Mouse (Mus musculus): ENCODE measurements around the gene Klc2. TPM values are rescaled to one million over a fixed set of nuclear protein-coding genes. Genes with fewer than 3 reads are reported as not detected.

Gene Klc2
- polyA plus RNA-seq, 1 experiment, result 134 TPM

DNA sequence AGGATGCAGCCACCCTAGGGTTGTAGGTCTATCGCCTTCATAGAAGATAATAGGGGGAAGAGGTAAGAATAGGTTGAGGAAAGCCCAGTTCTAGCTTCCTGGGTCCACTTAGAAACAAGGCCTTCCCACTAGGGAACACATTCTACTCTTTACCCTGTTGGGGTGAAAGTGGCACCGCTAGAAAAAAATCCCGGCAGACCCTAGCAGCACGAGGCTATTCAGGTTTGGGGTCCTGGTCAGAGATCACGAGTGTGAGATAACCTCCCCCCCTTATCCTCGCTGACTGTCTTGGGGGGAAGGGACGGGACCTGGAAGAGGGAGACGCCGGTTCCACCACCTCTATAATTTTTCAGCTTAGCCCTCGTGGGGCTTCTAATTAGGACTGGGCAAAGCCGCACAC is 47.3 kb downstream of the Klc2 start:
- TF ChIP-seq CTCF (IDR thresholded peaks at IDR 0.05; ENCODE audit: borderline replicate concordance, extremely low read depth, insufficient read depth, insufficient read length), result no peak
- TF ChIP-seq POLR2A (IDR thresholded peaks at IDR 0.05; ENCODE audit: borderline replicate concordance, extremely low read depth, insufficient read depth, insufficient read length, poor library complexity, severe bottlenecking), result no peak
- DNase-seq (ENCODE audit: low read depth), result no peak

DNA sequence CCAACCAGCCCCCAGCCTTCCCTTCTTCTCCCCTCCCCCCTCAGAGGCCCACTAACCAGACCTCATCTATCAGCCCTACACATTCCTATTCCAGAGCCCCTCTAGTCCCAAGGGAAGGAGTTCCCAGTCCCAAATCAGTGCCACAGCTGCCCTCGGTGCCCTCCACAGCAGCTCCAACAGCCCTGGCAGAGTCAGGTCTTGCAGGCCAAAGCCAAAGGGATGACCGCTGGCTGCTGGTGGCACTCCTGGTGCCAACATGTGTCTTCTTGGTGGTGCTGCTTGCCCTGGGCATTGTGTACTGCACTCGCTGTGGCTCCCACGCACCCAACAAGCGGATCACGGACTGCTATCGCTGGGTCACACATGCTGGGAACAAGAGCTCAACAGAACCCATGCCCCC is 48.4 kb downstream of the Klc2 start:
- no peak for DNase-seq (ENCODE audit: low read depth)
- TF ChIP-seq CTCF (IDR thresholded peaks at IDR 0.05; ENCODE audit: borderline replicate concordance, extremely low read depth, insufficient read depth, insufficient read length), result no peak
- TF ChIP-seq POLR2A (IDR thresholded peaks at IDR 0.05; ENCODE audit: borderline replicate concordance, extremely low read depth, insufficient read depth, insufficient read length, poor library complexity, severe bottlenecking), result no peak

DNA sequence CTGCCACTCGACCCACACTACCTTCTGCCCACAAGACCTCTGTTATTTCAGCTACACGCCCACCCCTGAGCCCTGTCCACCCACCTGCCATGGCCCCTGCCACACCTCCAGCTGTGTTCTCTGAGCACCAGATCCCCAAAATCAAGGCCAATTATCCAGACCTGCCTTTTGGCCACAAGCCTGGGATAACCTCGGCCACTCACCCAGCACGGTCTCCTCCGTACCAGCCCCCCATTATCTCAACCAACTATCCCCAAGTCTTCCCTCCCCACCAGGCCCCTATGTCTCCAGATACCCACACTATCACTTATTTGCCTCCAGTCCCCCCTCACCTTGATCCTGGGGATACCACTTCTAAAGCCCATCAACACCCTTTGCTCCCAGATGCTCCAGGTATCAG is 48.9 kb downstream of the Klc2 start:
- TF ChIP-seq POLR2A (IDR thresholded peaks at IDR 0.05; ENCODE audit: borderline replicate concordance, extremely low read depth, insufficient read depth, insufficient read length, poor library complexity, severe bottlenecking) (no peak), CTCF (IDR thresholded peaks at IDR 0.05; ENCODE audit: borderline replicate concordance, extremely low read depth, insufficient read depth, insufficient read length) (no peak)
- no peak for DNase-seq (ENCODE audit: low read depth)

DNA sequence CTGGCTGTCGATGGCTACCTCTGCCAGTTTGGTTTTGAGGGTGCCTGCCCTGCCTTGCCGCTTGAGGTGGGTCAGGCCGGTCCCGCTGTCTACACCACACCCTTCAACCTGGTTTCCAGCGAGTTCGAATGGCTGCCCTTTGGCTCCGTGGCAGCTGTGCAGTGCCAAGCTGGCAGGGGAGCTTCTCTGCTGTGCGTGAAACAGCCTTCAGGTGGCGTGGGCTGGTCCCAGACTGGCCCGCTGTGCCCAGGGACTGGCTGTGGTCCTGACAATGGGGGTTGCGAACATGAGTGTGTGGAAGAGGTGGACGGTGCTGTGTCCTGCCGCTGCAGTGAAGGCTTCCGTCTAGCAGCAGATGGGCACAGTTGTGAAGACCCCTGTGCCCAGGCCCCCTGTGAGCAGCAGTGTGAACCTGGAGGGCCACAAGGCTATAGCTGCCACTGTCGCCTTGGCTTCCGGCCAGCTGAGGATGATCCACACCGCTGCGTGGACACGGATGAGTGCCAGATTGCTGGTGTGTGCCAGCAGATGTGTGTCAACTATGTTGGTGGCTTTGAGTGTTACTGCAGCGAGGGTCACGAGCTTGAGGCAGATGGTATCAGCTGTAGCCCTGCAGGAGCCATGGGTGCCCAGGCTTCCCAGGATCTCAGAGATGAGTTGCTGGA is 49.7 kb downstream of the Klc2 start:
- TF ChIP-seq CTCF (IDR thresholded peaks at IDR 0.05; ENCODE audit: borderline replicate concordance, extremely low read depth, insufficient read depth, insufficient read length), result peak; percentile 1; the same call in 1 of the 2 replicates
- TF ChIP-seq POLR2A (IDR thresholded peaks at IDR 0.05; ENCODE audit: borderline replicate concordance, extremely low read depth, insufficient read depth, insufficient read length, poor library complexity, severe bottlenecking), result no peak
- DNase-seq (ENCODE audit: low read depth), result no peak

DNA sequence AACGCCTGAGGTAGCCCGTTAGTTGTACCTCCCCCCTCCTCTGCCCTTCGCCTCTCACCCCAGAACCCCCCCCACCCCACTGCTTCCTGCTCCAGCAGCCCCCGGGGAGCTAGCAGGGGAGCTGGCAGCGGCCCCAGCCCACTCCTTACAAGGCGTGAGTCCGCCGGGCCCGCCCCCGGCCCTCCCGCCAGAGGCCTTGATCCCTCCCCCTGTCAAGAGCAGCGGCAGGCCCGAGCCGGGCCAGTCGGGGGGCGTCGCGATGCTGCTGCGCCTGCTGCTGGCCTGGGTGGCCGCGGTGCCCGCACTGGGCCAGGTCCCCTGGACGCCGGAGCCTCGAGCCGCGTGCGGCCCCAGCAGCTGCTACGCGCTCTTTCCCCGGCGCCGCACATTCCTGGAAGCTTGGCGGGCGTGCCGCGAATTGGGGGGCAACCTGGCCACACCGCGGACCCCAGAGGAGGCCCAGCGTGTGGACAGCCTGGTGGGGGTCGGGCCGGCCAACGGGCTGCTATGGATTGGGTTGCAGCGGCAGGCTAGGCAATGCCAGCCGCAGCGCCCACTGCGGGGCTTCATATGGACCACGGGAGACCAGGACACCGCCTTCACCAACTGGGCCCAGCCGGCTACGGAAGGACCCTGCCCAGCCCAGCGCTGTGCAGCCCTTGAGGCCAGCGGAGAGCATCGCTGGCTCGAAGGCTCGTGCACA is 50.3 kb downstream of the Klc2 start, which contains the start of gene Cd248:
Gene Cd248, plus strand, starts transcription at position 212 of the 703 bp plus-strand sequence.
- no peak for TF ChIP-seq CTCF (IDR thresholded peaks at IDR 0.05; ENCODE audit: borderline replicate concordance, extremely low read depth, insufficient read depth, insufficient read length)
- TF ChIP-seq POLR2A (IDR thresholded peaks at IDR 0.05; ENCODE audit: borderline replicate concordance, extremely low read depth, insufficient read depth, insufficient read length, poor library complexity, severe bottlenecking), result 0 out of 2 replicates have a peak, but pooled peaks have one; percentile 22
- DNase-seq (ENCODE audit: low read depth), result peak; percentile 84

DNA sequence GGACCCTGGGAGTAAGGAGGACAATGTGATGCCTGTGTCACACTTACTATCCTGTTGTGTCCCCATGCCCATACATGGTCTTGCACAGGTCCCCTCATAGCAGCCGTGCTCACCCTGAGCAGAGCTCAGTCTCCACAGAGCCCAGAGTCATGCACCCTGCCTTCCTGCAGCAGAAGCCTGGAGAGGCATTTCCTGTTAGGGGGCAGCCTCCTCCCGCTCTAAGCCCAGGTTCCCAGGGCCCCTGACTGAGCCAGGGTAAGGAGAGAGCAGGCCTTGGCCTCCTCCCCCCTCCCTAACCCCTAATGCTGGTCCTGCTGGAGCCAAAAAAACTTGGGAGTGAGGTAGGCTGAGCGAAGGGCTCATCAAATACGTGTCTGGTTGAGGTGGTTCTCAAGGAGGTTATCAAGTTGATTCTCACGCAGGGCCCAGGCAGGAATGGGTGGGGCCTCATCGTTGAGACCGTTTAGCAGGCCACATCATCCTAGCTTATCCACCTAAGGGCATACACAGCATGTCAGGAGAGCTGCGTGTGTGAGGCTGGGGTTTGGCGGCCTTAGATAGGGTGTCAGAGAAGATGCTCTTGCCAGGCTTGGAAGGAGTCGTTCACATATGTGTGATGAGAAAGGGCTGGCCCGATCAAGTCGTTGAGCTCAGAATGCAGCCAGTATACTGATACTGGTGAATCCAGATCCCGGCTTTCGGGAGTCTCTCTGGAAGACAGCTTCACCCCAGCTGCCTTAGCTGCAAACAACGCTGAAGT is 51.1 kb downstream of the Klc2 start:
- TF ChIP-seq CTCF (IDR thresholded peaks at IDR 0.05; ENCODE audit: borderline replicate concordance, extremely low read depth, insufficient read depth, insufficient read length), result no peak
- no peak for TF ChIP-seq POLR2A (IDR thresholded peaks at IDR 0.05; ENCODE audit: borderline replicate concordance, extremely low read depth, insufficient read depth, insufficient read length, poor library complexity, severe bottlenecking)
- no peak for DNase-seq (ENCODE audit: low read depth)

DNA sequence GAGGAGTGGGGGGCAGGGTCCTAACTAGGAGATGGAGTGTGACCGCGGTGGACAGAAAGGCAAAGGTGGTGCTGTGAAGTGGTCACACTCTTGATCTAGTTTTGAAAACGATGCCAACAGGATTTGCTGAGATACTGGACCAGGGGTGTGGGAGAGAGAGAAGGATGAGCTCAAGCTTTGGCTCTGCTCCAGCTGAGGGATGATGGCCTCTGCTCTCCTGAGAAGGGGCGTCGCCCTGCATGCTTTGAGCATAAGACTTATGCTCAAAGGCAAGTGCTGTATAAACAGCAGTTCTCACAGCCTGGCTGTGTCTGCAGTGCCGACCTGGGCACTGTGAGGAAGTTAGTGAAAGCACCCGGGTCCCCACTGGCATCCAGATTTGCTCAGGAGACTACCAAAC is 53.3 kb downstream of the Klc2 start:
- no peak for DNase-seq (ENCODE audit: low read depth)
- TF ChIP-seq CTCF (IDR thresholded peaks at IDR 0.05; ENCODE audit: borderline replicate concordance, extremely low read depth, insufficient read depth, insufficient read length), result no peak
- no peak for TF ChIP-seq POLR2A (IDR thresholded peaks at IDR 0.05; ENCODE audit: borderline replicate concordance, extremely low read depth, insufficient read depth, insufficient read length, poor library complexity, severe bottlenecking)

DNA sequence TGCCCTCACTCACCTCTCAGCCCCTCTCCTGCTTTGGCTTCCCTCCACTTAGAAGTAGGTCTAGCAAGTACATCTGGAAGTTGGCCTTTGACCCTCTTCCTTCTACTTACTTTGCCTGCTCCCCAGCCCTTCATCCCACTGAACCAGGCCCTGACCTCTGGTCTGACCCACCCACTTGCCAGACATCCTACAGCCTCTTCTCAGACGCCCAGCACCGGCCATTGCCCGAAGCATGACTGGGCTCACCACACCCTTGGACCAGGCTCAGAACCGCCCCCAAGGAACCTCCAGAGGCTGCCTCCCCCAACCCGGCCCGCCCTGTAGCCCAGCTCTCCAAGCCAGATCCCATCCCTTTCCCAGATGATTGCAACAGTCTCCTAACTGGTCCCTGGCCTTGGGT is 55.9 kb downstream of the Klc2 start:
- DNase-seq (ENCODE audit: low read depth), result no peak
- TF ChIP-seq CTCF (IDR thresholded peaks at IDR 0.05; ENCODE audit: borderline replicate concordance, extremely low read depth, insufficient read depth, insufficient read length), result no peak
- no peak for TF ChIP-seq POLR2A (IDR thresholded peaks at IDR 0.05; ENCODE audit: borderline replicate concordance, extremely low read depth, insufficient read depth, insufficient read length, poor library complexity, severe bottlenecking)

DNA sequence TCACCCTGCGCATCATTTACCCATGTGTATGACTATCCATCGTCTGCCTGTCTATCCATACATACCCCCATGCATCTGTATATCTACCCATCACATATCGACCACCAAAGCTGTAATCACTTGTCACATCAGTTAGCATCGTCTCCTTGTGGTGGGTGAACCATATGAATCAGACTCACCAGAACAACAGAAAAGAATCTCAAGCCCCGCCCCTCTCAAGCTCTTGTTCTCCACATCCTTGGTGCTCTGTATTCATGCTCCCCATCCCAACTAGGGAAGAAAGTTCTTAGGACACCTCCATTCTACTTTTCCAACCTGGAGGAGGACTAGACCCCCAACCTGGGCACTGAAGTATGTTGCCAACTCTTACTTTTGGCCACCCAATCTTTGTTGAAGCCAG is 56.3 kb downstream of the Klc2 start:
- no peak for DNase-seq (ENCODE audit: low read depth)
- no peak for TF ChIP-seq POLR2A (IDR thresholded peaks at IDR 0.05; ENCODE audit: borderline replicate concordance, extremely low read depth, insufficient read depth, insufficient read length, poor library complexity, severe bottlenecking)
- no peak for TF ChIP-seq CTCF (IDR thresholded peaks at IDR 0.05; ENCODE audit: borderline replicate concordance, extremely low read depth, insufficient read depth, insufficient read length)

DNA sequence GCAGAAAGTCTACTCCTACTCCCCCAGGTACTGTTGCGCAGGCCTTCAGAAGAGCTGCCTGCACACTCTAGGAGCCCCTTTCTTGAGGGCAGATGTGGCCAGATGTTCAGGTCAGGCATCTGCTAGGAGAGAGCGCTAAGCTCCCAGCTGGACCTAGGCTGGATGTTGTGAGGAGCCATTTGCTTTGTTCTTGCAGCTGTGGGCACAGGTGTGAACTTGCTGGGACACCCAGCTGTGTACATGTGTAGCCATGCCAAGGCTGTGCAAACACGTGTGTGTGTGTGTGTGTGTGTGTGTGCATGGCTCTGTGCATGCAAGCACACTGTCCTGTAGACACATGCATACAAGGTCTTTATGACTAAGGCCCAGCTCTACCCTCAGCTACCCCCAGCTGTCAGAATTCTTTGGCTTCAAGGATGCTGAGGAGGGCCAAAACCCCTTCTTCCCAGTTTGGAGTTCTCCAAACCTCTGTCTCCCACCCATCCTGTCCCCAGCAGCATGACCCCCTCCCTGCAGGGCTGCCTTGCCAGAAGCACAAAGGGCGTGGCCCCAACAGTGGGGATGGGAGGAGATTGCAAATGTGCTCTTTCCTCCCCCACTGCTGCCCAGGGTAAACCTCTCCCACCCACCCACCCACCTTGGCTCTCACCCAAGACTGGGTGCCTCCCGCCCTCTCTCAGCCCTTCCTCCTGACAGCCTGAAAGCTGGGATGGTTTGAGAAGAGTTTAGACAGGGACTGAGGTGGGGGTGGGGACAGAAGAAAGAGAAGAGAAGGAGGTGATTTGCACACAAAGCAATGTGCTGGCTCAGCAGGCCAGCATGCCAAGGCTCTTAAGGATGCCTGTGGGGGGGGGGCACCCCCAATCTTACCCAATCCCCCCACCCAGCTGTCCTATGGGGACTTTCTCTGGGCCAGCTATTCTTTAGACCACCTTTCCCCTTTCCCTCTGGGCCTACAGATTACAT is 57.7 kb downstream of the Klc2 start:
- TF ChIP-seq POLR2A (IDR thresholded peaks at IDR 0.05; ENCODE audit: borderline replicate concordance, extremely low read depth, insufficient read depth, insufficient read length, poor library complexity, severe bottlenecking) (no peak), CTCF (IDR thresholded peaks at IDR 0.05; ENCODE audit: borderline replicate concordance, extremely low read depth, insufficient read depth, insufficient read length) (no peak)
- no peak for DNase-seq (ENCODE audit: low read depth)

All from brain, embryonic 14.5 days (tissue).